Mouse (Mus musculus) kidney, embryonic 15.5 days (tissue): ENCODE measurements around the gene Evl. TPM values are rescaled to one million over a fixed set of nuclear protein-coding genes. Genes with fewer than 3 reads are reported as not detected.

Source experiments
- ATAC-seq: fragments of 200-750 bp; cut with Nextera tagmentation; replicated peaks from 2 replicates; pipeline ENCODE4 v1.8.0; 2017; ENCODE audit warnings: moderate TSS enrichment; ENCODE audit not compliant: low FRiP score
- H3K27ac ChIP-seq: fragments of 300-500 bp; sonication (generic); 2 replicates; pipeline ENCODE4 v1.5.1; 2015; ENCODE audit warnings: mild to moderate bottlenecking, inconsistent platforms
- H3K27me3 ChIP-seq: fragments of 300-500 bp; sonication (generic); 2 replicates; pipeline ENCODE4 v1.6.1; 2015; ENCODE audit warnings: inconsistent platforms
- H3K36me3 ChIP-seq: fragments of 300-500 bp; sonication (generic); 2 replicates; pipeline ENCODE4 v1.6.1; 2015; ENCODE audit warnings: inconsistent platforms
- H3K4me1 ChIP-seq: fragments of 300-500 bp; sonication (generic); 2 replicates; pipeline ENCODE4 v1.6.1; 2015; ENCODE audit warnings: inconsistent platforms
- H3K4me2 ChIP-seq: fragments of 300-500 bp; sonication (generic); 2 replicates; pipeline ENCODE4 v1.6.1; 2015; ENCODE audit warnings: moderate library complexity, mild to moderate bottlenecking, inconsistent platforms
- H3K4me3 ChIP-seq: fragments of 300-500 bp; sonication (generic); replicated peaks from 2 replicates; pipeline ENCODE4 v1.5.1; 2015; ENCODE audit warnings: mild to moderate bottlenecking, inconsistent platforms
- H3K9ac ChIP-seq: fragments of 300-500 bp; sonication (generic); 2 replicates; pipeline ENCODE4 v1.6.1; 2015; ENCODE audit warnings: mild to moderate bottlenecking, inconsistent platforms
- H3K9me3 ChIP-seq: fragments of 300-500 bp; sonication (generic); replicated peaks from 2 replicates; pipeline ENCODE4 v1.6.1; 2016; ENCODE audit warnings: inconsistent platforms
- WGBS: fragments of 180-500 bp; shearing (Covaris S2); methylation state at CpG from one replicate; pipeline ENCODE4 v1.1.7; 2015; ENCODE audit warnings: mixed read lengths; 5-methylcytosine and 5-hydroxymethylcytosine counted together
- microRNA counts: library from miRNA; unstranded; fragments of <30 nt; microRNA quantifications from one replicate; lab custom pipeline; 2016
- microRNA-seq: library from miRNA; unstranded; fragments of <30 nt; microRNA quantifications from one replicate; pipeline ENCODE4, GENCODE M21; 2016
- polyA plus RNA-seq: library from polyadenylated mRNA; unstranded; fragments of >200 nt; fragmentation: Nextera tagmentation; extraction: Ambion mirVana; gene quantifications from 2 replicates; pipeline ENCODE4 v1.2.1, GENCODE M21; 2015

Gene Evl
- polyA plus RNA-seq, 1 experiment from 2014 or later: 47.1 TPM

- H3K27ac ChIP-seq: no peak overlapping the region
- ATAC-seq: no peak
- no peaks in the 10 kb centered on the region for H3K27me3 ChIP-seq
- H3K9me3 ChIP-seq: no peaks in the 10 kb centered on the region
- no peak overlapping the region for H3K4me2 ChIP-seq
- H3K4me3 ChIP-seq: no peak overlapping the region
- WGBS: 86% methylated on average over 7 of the region's 7 CpGs
- H3K9ac ChIP-seq: no peak overlapping the region
- H3K36me3 ChIP-seq: no peaks in the 10 kb centered on the region
- H3K4me1 ChIP-seq: no peaks in the 10 kb centered on the region
These were observed 183.3 kb downstream of the Evl start for GRCm38 (mm10) chr12:108737838-108738237.

MicroRNA genes within 50 kb of the gene (microRNA counts, 519-probe panel; counts per million panel counts)
- 3,114 counts per million, percentile 82 among the panel's probes with 10 or more counts for microRNA mmu-miR-342-3p (lab: Ali Mortazavi, UCI)
- 31.7 counts per million for microRNA mmu-miR-342-5p (lab: Ali Mortazavi, UCI)

Small RNA genes within 50 kb of the gene (microRNA-seq; reads per million reads assigned to microRNA genes)
- gene Gm23872: not detected
- 2,639 reads per million, percentile 87 among the genes with 10 or more reads in this experiment for gene Mir342

Other genes starting within 250 kb of the Evl start
- 0.55 and 1.00 TPM in 2 replicates for gene Hhipl1, start 248.4 kb upstream of the Evl start, polyA plus RNA-seq
- gene Cyp46a1, start 220.3 kb upstream of the Evl start, polyA plus RNA-seq: 10.0 and 10.9 TPM in 2 replicates
- 60.9 and 77.5 TPM in 2 replicates for gene Eml1, start 183.8 kb upstream of the Evl start, polyA plus RNA-seq
- 7.0 and 8.8 TPM in 2 replicates for gene Degs2, start 147.6 kb downstream of the Evl start, polyA plus RNA-seq
- gene Yy1, start 238.3 kb downstream of the Evl start, polyA plus RNA-seq: 19.1 and 20.4 TPM in 2 replicates